Mouse (Mus musculus): ENCODE results near the gene Gimap9.

- TF ChIP-seq CTCF (IDR thresholded peaks at IDR 0.05; ENCODE audit: borderline replicate concordance, control insufficient read depth, extremely low read depth, insufficient read depth, low read length, poor library complexity) (no peak), POLR2A (IDR thresholded peaks at IDR 0.05; ENCODE audit: control insufficient read depth, extremely low read depth, insufficient read depth, low read length, poor library complexity) (no peak)
These were observed 9.3 kb downstream of the Gimap9 start for GRCm38 (mm10) chr6:48685251-48685650.

All from thymus, adult 2 months (tissue).